Mouse (Mus musculus): ENCODE measurements at regions not wholly inside any gene's neighbourhood (a gene's known extent, or its start where the extent isn't known, plus 50 kb on each side); places are given as distances from the start of the nearest gene placed in this dataset.

DNA sequence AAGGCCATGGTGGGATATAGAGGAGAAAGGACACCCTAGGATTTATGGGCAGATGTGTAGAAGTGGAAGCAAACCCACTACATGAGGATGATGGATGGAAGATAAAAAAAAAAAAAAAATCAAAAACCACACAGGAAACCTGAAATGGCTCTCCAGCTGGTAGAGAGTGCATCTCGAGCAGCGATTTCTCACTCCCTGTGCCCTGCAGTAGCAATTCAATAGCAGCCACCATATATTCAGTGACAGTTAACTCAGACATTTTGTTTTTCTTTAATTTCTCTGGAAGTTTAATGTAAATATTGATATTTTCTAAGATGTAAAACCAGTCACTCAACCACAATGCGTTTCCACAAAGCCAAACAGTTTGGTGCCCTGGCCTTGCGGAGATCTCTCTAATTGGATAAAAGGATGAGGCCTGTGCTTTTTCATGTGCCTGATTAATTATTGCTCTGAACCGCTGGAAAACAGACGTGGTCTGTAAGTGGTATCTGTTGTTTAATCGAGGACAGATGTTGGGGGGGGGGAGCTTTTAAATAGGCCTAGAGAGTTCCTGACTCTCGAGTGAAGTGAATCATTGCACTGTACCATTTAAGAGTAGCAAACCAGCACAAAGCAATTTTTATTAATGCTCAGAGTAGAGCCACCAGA lies 68.0 kb upstream of the Shisa3 start:
- 0 out of 2 replicates have a peak, but pooled peaks cover 2% of the 10 kb centered on the region for H3K27me3 ChIP-seq
- no peak overlapping the region for H3K9ac ChIP-seq
- ATAC-seq (ENCODE audit: insufficient number of reproducible peaks, low FRiP score, low TSS enrichment, low read depth), result no peak
- H3K4me3 ChIP-seq, result no peak overlapping the region
- WGBS, result 43% methylated on average over 8 of the region's 8 CpGs
- H3K27ac ChIP-seq, result no peak overlapping the region
- no peak overlapping the region for H3K4me2 ChIP-seq
- H3K4me1 ChIP-seq, result no peaks in the 10 kb centered on the region
- no peaks in the 10 kb centered on the region for H3K9me3 ChIP-seq
- H3K36me3 ChIP-seq, result no peaks in the 10 kb centered on the region

- Histone ChIP-seq H3K4me3 (no peak overlapping the region), H3K36me3 (no peaks in the 10 kb centered on the region), H3K27me3 (peaks cover 2% of the 10 kb centered on the region; the same call in 1 of the 2 replicates), H3K27ac (no peak overlapping the region), H3K4me1 (no peaks in the 10 kb centered on the region), H3K9me3 (no peaks in the 10 kb centered on the region), H3K4me2 (no peak overlapping the region), H3K9ac (no peak overlapping the region)
- ATAC-seq (ENCODE audit: insufficient number of reproducible peaks, low FRiP score, low TSS enrichment, low read depth), result no peak
- 81% methylated on average over 3 of the region's 3 CpGs for WGBS
Measured at GRCm38 (mm10) chr5:67541867-67542266, 65.8 kb upstream of the Shisa3 start.

GRCm38 (mm10) chr5:67544028-67544589 lies 63.6 kb upstream of the Shisa3 start:
- WGBS, result 36% methylated on average over 9 of the region's 9 CpGs
- ATAC-seq (ENCODE audit: insufficient number of reproducible peaks, low FRiP score, low TSS enrichment, low read depth), result no peak

DNA sequence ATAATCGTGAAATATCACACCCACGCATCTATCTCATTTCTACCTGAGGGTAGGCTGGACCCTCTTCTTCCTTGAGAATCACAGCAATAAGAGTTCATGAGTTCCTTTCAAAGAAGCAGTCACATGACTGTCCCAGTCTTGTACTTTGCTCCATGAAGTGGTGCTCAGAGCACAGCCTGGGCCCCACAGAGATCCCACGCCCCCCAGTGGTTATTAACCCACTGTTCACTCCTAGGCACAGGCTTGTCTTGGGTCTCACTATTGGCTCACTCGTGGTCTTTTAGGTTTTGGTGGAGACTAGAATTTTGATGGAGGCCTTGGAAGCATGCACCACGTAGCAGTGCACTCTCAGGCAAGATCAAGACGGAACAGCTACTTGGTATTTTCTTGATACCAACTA lies 57.4 kb upstream of the Shisa3 start:
- 91% methylated on average over 6 of the region's 6 CpGs for WGBS
- H3K36me3 ChIP-seq, result no peaks in the 10 kb centered on the region
- H3K9ac ChIP-seq, result no peak overlapping the region
- H3K4me3 ChIP-seq, result no peak overlapping the region
- 0 out of 2 replicates have a peak, but pooled peaks cover 6% of the 10 kb centered on the region for H3K4me1 ChIP-seq
- H3K27me3 ChIP-seq, result no peaks in the 10 kb centered on the region; the same call in 1 of the 2 replicates
- H3K4me2 ChIP-seq, result no peak overlapping the region
- H3K9me3 ChIP-seq, result no peaks in the 10 kb centered on the region
- no peak overlapping the region for H3K27ac ChIP-seq
- ATAC-seq (ENCODE audit: insufficient number of reproducible peaks, low FRiP score, low TSS enrichment, low read depth), result no peak

More at GRCm38 (mm10) chr5:67544028-67544589, 63.6 kb upstream of the Shisa3 start:
- Histone ChIP-seq H3K27me3 (no peaks in the 10 kb centered on the region; the same call in 1 of the 2 replicates), H3K27ac (no peak overlapping the region), H3K4me3 (no peak overlapping the region), H3K36me3 (no peaks in the 10 kb centered on the region), H3K4me2 (no peak overlapping the region), H3K9ac (no peak overlapping the region), H3K9me3 (no peaks in the 10 kb centered on the region), H3K4me1 (no peaks in the 10 kb centered on the region)

GRCm38 (mm10) chr5:67551668-67552390 lies 55.9 kb upstream of the Shisa3 start:
- 59% methylated on average over 6 of the region's 6 CpGs for WGBS

DNA sequence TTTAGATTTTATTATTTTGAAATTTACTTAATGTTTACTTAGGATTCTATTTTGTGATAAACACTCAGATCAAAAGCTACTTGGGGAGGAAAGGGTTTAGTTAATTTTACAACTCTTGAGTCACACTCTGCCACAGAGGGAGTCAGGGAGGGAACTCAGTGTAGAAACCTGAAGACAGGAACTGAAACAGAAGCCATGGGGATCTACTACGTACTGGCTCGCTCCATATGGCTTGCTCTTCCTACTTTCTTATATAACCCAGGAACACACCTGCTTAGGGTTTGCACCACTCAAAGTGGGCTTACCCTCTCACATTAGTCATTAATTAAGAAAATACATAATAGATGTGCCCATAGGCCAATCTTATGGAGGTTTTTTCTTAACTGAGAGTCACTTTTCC lies 54.8 kb upstream of the Shisa3 start:
- H3K4me1 ChIP-seq, result 0 out of 2 replicates have a peak, but pooled peaks cover 6% of the 10 kb centered on the region
- H3K4me2 ChIP-seq, result no peak overlapping the region
- no peak overlapping the region for H3K9ac ChIP-seq
- H3K36me3 ChIP-seq, result no peaks in the 10 kb centered on the region
- no peak for ATAC-seq (ENCODE audit: insufficient number of reproducible peaks, low FRiP score, low TSS enrichment, low read depth)
- H3K27me3 ChIP-seq, result no peaks in the 10 kb centered on the region
- 65% methylated on average over 2 of the region's 2 CpGs for WGBS
- H3K9me3 ChIP-seq, result no peaks in the 10 kb centered on the region
- H3K4me3 ChIP-seq, result no peak overlapping the region
- H3K27ac ChIP-seq, result no peak overlapping the region

More at GRCm38 (mm10) chr5:67551668-67552390, 55.9 kb upstream of the Shisa3 start:
- ATAC-seq (ENCODE audit: insufficient number of reproducible peaks, low FRiP score, low TSS enrichment, low read depth), result no peak; the same call in 1 of the 2 replicates
- Histone ChIP-seq H3K27me3 (no peaks in the 10 kb centered on the region), H3K9me3 (no peaks in the 10 kb centered on the region), H3K4me1 (0 out of 2 replicates have a peak, but pooled peaks cover 6% of the 10 kb centered on the region), H3K4me2 (no peak overlapping the region), H3K9ac (no peak overlapping the region), H3K36me3 (no peaks in the 10 kb centered on the region), H3K4me3 (no peak overlapping the region), H3K27ac (no peak overlapping the region)
